In the genomic region with DNA sequence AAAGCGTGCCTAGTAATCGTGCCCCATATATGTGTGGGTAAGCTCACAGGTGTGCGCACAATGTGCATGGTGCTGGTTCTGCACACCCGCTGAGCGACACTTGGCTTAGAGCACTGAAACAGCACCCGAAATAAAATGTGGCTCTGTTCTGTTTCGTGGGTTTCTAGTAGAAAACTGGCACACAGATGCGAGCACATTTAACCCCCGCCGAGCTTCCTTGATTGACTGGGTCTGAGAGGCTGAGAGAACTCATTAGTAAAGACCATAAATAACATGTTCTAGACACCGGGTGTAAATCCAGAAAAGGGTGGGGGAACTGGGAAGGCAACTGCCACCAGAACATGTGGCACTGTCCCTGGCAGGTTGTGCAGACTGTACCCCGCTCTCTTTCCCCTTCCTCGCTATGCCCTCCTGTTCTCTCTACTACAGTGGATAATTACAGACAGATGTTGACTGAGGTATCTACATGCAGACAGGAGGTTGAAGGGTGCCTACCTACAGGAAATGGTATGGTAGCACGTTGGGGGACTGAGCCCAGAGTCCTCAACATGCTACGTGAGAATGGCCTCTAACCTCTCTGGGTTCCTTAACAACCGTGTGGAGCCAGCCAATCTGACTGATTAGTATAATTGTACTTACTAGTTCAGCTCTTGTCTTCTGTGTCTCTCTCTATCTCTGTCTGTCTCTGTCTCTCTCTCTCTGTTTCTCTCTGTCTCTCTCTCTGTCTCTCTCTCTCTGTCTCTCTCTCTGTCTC, we compare ENCODE assay signal across 14 mouse cellular contexts. TPM values are rescaled to one million over a fixed set of nuclear protein-coding genes. Genes with fewer than 3 reads are reported as not detected.
DNase-seq lines count a peak whose midpoint lies in the region; ATAC-seq and TF ChIP-seq lines count a peak whose summit lies in the region.
"Had no signal": no experiment of that assay in that cellular context is flagged by ENCODE, and none has a peak within 500 bp of the region (broad histone marks: within the 10 kb centered on the region; RNA-seq: fewer than 3 reads in every experiment).

No protein-coding gene starts in this region.

- DNase-seq in forebrain, postnatal 0 days: no peak
- peak; percentile 59 for DNase-seq in right cerebral cortex, adult 18-20 months
- DNase-seq in right cerebral cortex, postnatal 4 days: no peak
- DNase-seq in limb, embryonic 10.5 days (ENCODE audit: low spot score): peak; percentile 52
- DNase-seq in thymus, postnatal 4 days: peak; percentile 41
- DNase-seq in heart, postnatal 4 days: no peak
- DNase-seq in liver, embryonic 11.5 days (ENCODE audit: low spot score): no peak
- DNase-seq: B cell, adult 2 months; kidney, postnatal 10 days had no signal

- no peaks in the 10 kb centered on the region for H3K4me1 ChIP-seq in forebrain, postnatal 0 days (ENCODE audit: insufficient read depth)
- no peaks in the 10 kb centered on the region for H3K4me1 ChIP-seq in forebrain, embryonic 15.5 days
- H3K4me1 ChIP-seq in limb, embryonic 10.5 days: peaks cover 53% of the 10 kb centered on the region
- H3K4me1 ChIP-seq in liver, embryonic 11.5 days (replicated peaks; ENCODE audit: control insufficient read depth, insufficient read depth, low read length): no peaks in the 10 kb centered on the region

- no peak overlapping the region for H3K4me3 ChIP-seq in forebrain, postnatal 0 days (ENCODE audit: low read depth, low read length)
- H3K4me3 ChIP-seq in forebrain, embryonic 15.5 days: no peak overlapping the region
- peak overlapping the region; percentile 8; the same call in 1 of the 2 replicates for H3K4me3 ChIP-seq in limb, embryonic 10.5 days
- H3K4me3 ChIP-seq in liver, embryonic 11.5 days (ENCODE audit: low read depth, low read length): no peak overlapping the region
- H3K4me3 ChIP-seq: heart, embryonic 15.5 days; lung, embryonic 15.5 days; myocyte had no signal

- no peaks in the 10 kb centered on the region for H3K36me3 ChIP-seq in forebrain, postnatal 0 days (ENCODE audit: insufficient read depth)
- no peaks in the 10 kb centered on the region for H3K36me3 ChIP-seq in forebrain, embryonic 15.5 days
- H3K36me3 ChIP-seq in limb, embryonic 10.5 days: no peaks in the 10 kb centered on the region
- H3K36me3 ChIP-seq in liver, embryonic 11.5 days (ENCODE audit: control insufficient read depth, insufficient read depth, low read length): no peaks in the 10 kb centered on the region
- H3K36me3 ChIP-seq: heart, embryonic 15.5 days; lung, embryonic 15.5 days had no signal

- no peak overlapping the region for H3K9ac ChIP-seq in forebrain, postnatal 0 days
- H3K9ac ChIP-seq in forebrain, embryonic 15.5 days (replicated peaks): no peak overlapping the region
- H3K9ac ChIP-seq in liver, embryonic 11.5 days (ENCODE audit: low read depth, low read length): no peak overlapping the region
- H3K9ac ChIP-seq: heart, embryonic 15.5 days; lung, embryonic 15.5 days had no signal

- H3K4me2 ChIP-seq in forebrain, postnatal 0 days (ENCODE audit: low read depth): no peak overlapping the region
- no peak overlapping the region for H3K4me2 ChIP-seq in forebrain, embryonic 15.5 days (replicated peaks)
- H3K4me2 ChIP-seq in liver, embryonic 11.5 days: no peak overlapping the region
- H3K4me2 ChIP-seq: heart, embryonic 15.5 days; lung, embryonic 15.5 days had no signal

- no peaks in the 10 kb centered on the region for H3K9me3 ChIP-seq in forebrain, postnatal 0 days (ENCODE audit: low read length)
- H3K9me3 ChIP-seq in forebrain, embryonic 15.5 days: no peaks in the 10 kb centered on the region
- H3K9me3 ChIP-seq in limb, embryonic 10.5 days (replicated peaks): no peaks in the 10 kb centered on the region
- no peaks in the 10 kb centered on the region for H3K9me3 ChIP-seq in liver, embryonic 11.5 days (ENCODE audit: control insufficient read depth, low read length)
- H3K9me3 ChIP-seq: heart, embryonic 15.5 days; lung, embryonic 15.5 days had no signal

- 56% methylated on average over 16 of the region's 16 CpGs for WGBS in forebrain, postnatal 0 days
- 68% methylated on average over 16 of the region's 16 CpGs for WGBS in forebrain, embryonic 15.5 days
- WGBS in limb, embryonic 10.5 days: 51% methylated on average over 16 of the region's 16 CpGs
- WGBS in liver, embryonic 11.5 days: 64% methylated on average over 16 of the region's 16 CpGs

- H3K27me3 ChIP-seq in forebrain, postnatal 0 days (ENCODE audit: insufficient read depth, low read length): no peaks in the 10 kb centered on the region
- H3K27me3 ChIP-seq in forebrain, embryonic 15.5 days: no peaks in the 10 kb centered on the region
- 0 out of 2 replicates have a peak, but pooled peaks cover 8% of the 10 kb centered on the region for H3K27me3 ChIP-seq in limb, embryonic 10.5 days (ENCODE audit: low read depth, poor library complexity, severe bottlenecking)
- peaks cover 19% of the 10 kb centered on the region for H3K27me3 ChIP-seq in liver, embryonic 11.5 days (replicated peaks; ENCODE audit: control insufficient read depth, insufficient read depth, low read length)
- H3K27me3 ChIP-seq: heart, embryonic 15.5 days; lung, embryonic 15.5 days had no signal

- no peak for TF ChIP-seq CTCF in forebrain, postnatal 0 days (IDR thresholded peaks at IDR 0.05; ENCODE audit: low read depth)

- ATAC-seq in forebrain, postnatal 0 days: peak; percentile 32; the same call in 1 of the 2 replicates
- ATAC-seq in forebrain, embryonic 15.5 days (replicated peaks): no peak
- no peak for ATAC-seq in liver, embryonic 11.5 days (replicated peaks; ENCODE audit: low FRiP score)
- ATAC-seq: forebrain, embryonic 14.5 days had no signal

- H3K27ac ChIP-seq in forebrain, postnatal 0 days (ENCODE audit: low read depth, low read length): no peak overlapping the region
- H3K27ac ChIP-seq in forebrain, embryonic 15.5 days (replicated peaks): no peak overlapping the region
- H3K27ac ChIP-seq in limb, embryonic 10.5 days: peak overlapping the region; percentile 32; the same call in 1 of the 2 replicates
- no peak overlapping the region for H3K27ac ChIP-seq in liver, embryonic 11.5 days (ENCODE audit: low read depth, low read length)
- H3K27ac ChIP-seq: heart, embryonic 15.5 days; lung, embryonic 15.5 days had no signal

RNA-seq across cellular contexts. Expression of a gene that starts 3.4 kb away (rescaled TPM):
- total RNA-seq in forebrain, postnatal 0 days (2014; rRNA removed): not detected in 2 replicates
- polyA plus RNA-seq in forebrain, postnatal 0 days (2015; fragmentation: Nextera tagmentation; extraction: Ambion mirVana): not detected in 2 replicates
- polyA plus RNA-seq in forebrain, embryonic 15.5 days (2015; fragmentation: Nextera tagmentation; extraction: Ambion mirVana): not detected in 2 replicates
- polyA plus RNA-seq in limb, embryonic 10.5 days (2016; fragmentation: Nextera tagmentation; extraction: Ambion mirVana): 0.09 TPM in 1 of 2 replicates, not detected in the other
- under 1 TPM; 0.36 to 0.95 TPM for total RNA-seq in heart, postnatal 4 days (2021)
- not detected in 2 replicates for polyA plus RNA-seq in liver, embryonic 11.5 days (2014; fragmentation: Nextera tagmentation; extraction: Ambion mirVana)
- polyA plus RNA-seq: forebrain, embryonic 14.5 days; lung, embryonic 15.5 days; myocyte had no signal

RNA-seq across cellular contexts. Expression of a gene that starts 4.5 kb away (rescaled TPM):
- total RNA-seq in forebrain, postnatal 0 days (2014; rRNA removed): 1.5 and 2.2 TPM in 2 replicates
- 1.4 and 2.4 TPM in 2 replicates for polyA plus RNA-seq in forebrain, postnatal 0 days (2015; fragmentation: Nextera tagmentation; extraction: Ambion mirVana)
- polyA plus RNA-seq in forebrain, embryonic 15.5 days (2015; fragmentation: Nextera tagmentation; extraction: Ambion mirVana): 0.23 and 0.28 TPM in 2 replicates
- polyA plus RNA-seq in limb, embryonic 10.5 days (2016; fragmentation: Nextera tagmentation; extraction: Ambion mirVana): 0.73 and 0.93 TPM in 2 replicates
- total RNA-seq in heart, postnatal 4 days (2021): under 1 TPM; 0.34 to 0.41 TPM
- 0.25 and 0.36 TPM in 2 replicates for polyA plus RNA-seq in liver, embryonic 11.5 days (2014; fragmentation: Nextera tagmentation; extraction: Ambion mirVana)
- polyA plus RNA-seq: forebrain, embryonic 14.5 days had no signal

RNA-seq across cellular contexts. Expression of a gene that starts 37.6 kb away (rescaled TPM):
- 0.38 and 0.90 TPM in 2 replicates for total RNA-seq in forebrain, postnatal 0 days (2014; rRNA removed)
- polyA plus RNA-seq in forebrain, postnatal 0 days (2015; fragmentation: Nextera tagmentation; extraction: Ambion mirVana): 1.0 and 1.2 TPM in 2 replicates
- polyA plus RNA-seq in forebrain, embryonic 15.5 days (2015; fragmentation: Nextera tagmentation; extraction: Ambion mirVana): 1.9 and 2.2 TPM in 2 replicates
- 2.0 and 2.3 TPM in 2 replicates for polyA plus RNA-seq in limb, embryonic 10.5 days (2016; fragmentation: Nextera tagmentation; extraction: Ambion mirVana)
- 1 to 10 TPM; 1.5 to 1.8 TPM for total RNA-seq in heart, postnatal 4 days (2021)
- 1.8 and 1.9 TPM in 2 replicates for polyA plus RNA-seq in liver, embryonic 11.5 days (2014; fragmentation: Nextera tagmentation; extraction: Ambion mirVana)

RNA-seq across cellular contexts. Expression of a gene that starts 43.0 kb away (rescaled TPM):
- 409 and 432 TPM in 2 replicates for total RNA-seq in forebrain, postnatal 0 days (2014; rRNA removed)
- 375 and 418 TPM in 2 replicates for polyA plus RNA-seq in forebrain, postnatal 0 days (2015; fragmentation: Nextera tagmentation; extraction: Ambion mirVana)
- 425 and 442 TPM in 2 replicates for polyA plus RNA-seq in forebrain, embryonic 15.5 days (2015; fragmentation: Nextera tagmentation; extraction: Ambion mirVana)
- polyA plus RNA-seq in limb, embryonic 10.5 days (2016; fragmentation: Nextera tagmentation; extraction: Ambion mirVana): 538 and 581 TPM in 2 replicates
- total RNA-seq in heart, postnatal 4 days (2021): 100 to 1,000 TPM; 292 to 296 TPM
- polyA plus RNA-seq in liver, embryonic 11.5 days (2014; fragmentation: Nextera tagmentation; extraction: Ambion mirVana): 549 and 610 TPM in 2 replicates

RNA-seq across cellular contexts. Expression of a gene that starts 43.7 kb away (rescaled TPM):
- 45.7 and 56.9 TPM in 2 replicates for total RNA-seq in forebrain, postnatal 0 days (2014; rRNA removed)
- polyA plus RNA-seq in forebrain, postnatal 0 days (2015; fragmentation: Nextera tagmentation; extraction: Ambion mirVana): 86.5 and 104 TPM in 2 replicates
- polyA plus RNA-seq in forebrain, embryonic 15.5 days (2015; fragmentation: Nextera tagmentation; extraction: Ambion mirVana): 141 and 143 TPM in 2 replicates
- 200 and 227 TPM in 2 replicates for polyA plus RNA-seq in limb, embryonic 10.5 days (2016; fragmentation: Nextera tagmentation; extraction: Ambion mirVana)
- total RNA-seq in heart, postnatal 4 days (2021): 100 to 1,000 TPM; 162 to 168 TPM
- 256 and 263 TPM in 2 replicates for polyA plus RNA-seq in liver, embryonic 11.5 days (2014; fragmentation: Nextera tagmentation; extraction: Ambion mirVana)

Comparison
In these comparisons a context has a peak if more than half of its experiments do, and no peak if none do; other contexts are left out.
1. DNase-seq: peak in right cerebral cortex, adult 18-20 months (single experiment), limb, embryonic 10.5 days (single experiment) and thymus, postnatal 4 days (single experiment); none in forebrain, postnatal 0 days (single experiment), right cerebral cortex, postnatal 4 days (single experiment), heart, postnatal 4 days (single experiment) and liver, embryonic 11.5 days (single experiment).